Mouse (Mus musculus) bone marrow macrophage, adult 2 months (primary cell): ENCODE results near the gene Pla2g4b.

ENCODE experiments used
- CTCF ChIP-seq: IDR thresholded peaks from 2 replicates; pipeline ENCODE4 v1.5.1; 2012; ENCODE audit warnings: low read depth, mild to moderate bottlenecking, low read length, moderate library complexity
- POLR2A ChIP-seq: IDR thresholded peaks from 2 replicates; pipeline ENCODE4 v1.6.1; 2012; ENCODE audit warnings: mild to moderate bottlenecking, low read depth, low read length, borderline replicate concordance

GRCm38 (mm10) chr2:119997354-119997753, 35.9 kb upstream of the Pla2g4b start:
- TF ChIP-seq CTCF (no peak), POLR2A (no peak)
